Mouse (Mus musculus): Measurements from ENCODE around the gene Rfx2. TPM values are rescaled to one million over a fixed set of nuclear protein-coding genes. Genes with fewer than 3 reads are reported as not detected.

Gene Rfx2
- polyA plus RNA-seq (2012; rRNA removed), result 6.6 and 9.4 TPM in 2 replicates

DNA sequence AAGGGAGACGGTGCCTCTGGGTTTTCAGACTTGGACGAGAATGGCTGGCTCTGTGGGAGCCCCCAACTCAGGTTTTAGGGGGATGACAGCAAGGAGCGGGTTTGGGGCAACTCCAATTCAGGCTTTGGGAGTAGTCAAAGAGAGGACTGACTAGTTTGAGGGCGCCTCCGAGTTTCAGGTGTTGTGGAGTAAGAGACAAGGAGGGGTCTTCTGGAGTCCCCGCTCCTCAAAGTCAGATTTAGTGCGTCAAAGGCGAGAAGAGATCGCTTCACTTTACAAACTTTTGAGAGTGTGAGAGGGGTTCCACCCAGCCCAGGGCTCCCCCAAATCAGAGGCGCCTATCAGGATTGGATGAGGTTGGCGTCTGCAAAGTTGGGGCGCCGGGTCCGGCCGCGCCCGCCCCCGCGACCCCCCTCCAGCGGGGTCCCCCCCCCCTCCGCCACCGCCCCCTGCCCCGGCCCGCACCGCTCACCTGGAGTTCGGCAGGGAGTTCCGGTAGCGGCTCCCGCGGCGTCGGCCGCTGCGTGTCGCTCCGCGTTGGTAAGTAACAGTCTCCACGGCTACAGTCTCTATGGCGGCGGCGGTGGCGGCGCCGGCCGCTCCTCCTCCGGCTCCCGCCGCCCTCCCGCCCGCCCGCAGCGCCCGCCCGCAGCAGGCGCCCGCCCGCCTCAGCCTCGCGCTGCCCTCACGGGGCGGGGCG is at the start of gene Rfx2:
Gene Rfx2, minus strand, starts transcription at position 603 of the 700 bp plus-strand sequence.
- DNase-seq (ENCODE audit: low spot score), result no peak

DNA sequence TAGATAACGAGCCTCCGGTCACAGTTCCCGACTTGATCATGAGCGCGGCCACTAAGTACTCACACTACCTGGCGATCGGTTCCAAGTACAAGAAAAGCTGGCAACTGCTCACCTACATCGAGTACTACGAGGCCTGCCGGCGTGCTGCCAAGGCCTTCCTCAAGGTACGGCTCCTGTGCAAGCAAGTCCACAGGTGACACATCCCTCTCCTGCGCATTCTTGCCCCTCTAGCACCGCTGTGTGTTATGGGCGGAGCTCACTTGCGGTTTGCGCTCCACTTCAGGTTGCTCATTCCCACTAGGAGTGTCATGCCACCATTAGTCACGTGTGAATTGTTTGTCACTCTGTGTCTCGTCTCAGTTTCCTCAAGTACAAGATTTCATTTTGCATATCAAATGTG is 46.6 kb upstream of the Rfx2 start:
- no peak for DNase-seq (ENCODE audit: low spot score)

DNA sequence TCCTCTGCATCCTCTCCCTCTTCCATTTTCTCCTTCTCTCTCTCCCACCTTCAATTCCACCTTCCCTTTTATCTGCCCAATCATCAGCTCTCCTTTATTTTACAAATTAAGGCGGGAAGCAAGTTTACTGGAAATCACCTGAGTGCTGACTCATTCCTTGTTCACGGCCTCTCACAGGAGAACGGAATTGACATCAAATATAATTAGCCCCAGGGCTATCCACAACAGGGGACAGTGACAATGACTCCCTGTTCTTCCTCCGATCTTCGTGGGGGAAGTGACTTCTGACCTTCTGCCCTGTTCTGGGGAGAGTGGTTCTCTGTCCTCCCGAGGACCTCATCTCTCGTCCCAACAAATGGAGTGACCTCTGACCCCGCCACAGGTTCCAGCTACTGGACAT is 46.2 kb upstream of the Rfx2 start:
- no peak for DNase-seq (ENCODE audit: low spot score)

DNA sequence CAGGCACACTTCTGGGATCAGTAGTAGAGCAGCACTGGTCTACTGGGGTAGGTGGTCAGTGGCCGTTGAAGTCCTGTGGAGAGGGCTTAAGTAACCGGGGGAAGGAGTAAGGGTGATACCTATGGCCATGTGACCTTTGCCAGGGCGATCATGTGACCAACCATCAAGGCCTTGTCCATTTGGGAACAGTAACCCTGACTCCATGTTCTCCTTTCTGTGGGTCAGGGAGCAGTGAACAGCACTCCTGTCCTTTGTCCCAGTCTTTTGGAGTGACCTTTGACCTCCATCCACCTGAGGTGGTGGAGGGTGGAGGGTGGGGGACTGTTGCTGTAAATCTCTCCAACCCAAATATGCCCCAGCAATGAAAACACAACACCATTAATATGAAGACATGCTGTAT is 45.7 kb upstream of the Rfx2 start:
- DNase-seq (ENCODE audit: low spot score), result no peak

DNA sequence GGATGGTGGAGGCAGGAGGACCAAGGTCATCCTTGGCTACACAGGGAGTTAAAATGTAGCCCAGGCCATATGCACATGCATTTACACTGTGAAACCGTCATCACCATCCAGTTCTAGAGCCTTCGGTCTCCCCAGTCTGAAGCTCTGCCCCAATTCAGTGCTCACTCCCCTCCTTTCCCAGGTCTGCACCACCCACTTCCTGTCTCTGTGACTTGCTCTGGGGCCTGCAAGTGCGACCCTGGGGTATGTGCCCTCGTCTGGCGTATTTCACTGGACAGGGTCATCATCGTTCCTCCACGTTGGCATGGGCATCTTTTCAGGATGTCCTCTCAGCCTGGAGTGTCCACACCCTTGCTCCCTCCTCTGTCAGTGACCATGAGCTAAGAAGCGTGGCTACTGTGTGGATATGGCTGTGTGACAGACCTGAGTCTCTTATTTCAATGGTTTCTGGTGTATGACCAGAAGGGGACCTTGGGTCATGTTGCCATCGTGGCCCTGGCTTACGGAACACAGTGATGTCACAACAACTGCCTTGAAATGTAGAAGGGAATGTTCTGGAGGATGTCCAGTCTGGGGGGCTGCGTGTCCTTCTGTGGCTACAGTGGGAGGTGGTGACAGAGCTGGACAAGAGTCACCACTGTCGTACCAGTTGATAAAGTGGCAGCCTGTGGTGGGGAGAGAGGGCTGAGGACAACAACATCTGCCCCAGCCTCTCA is 44.3 kb upstream of the Rfx2 start, which contains the start of gene 1700061G19Rik:
Gene 1700061G19Rik, plus strand, starts transcription at position 542 of the 716 bp plus-strand sequence.
- DNase-seq (ENCODE audit: low spot score), result no peak

DNA sequence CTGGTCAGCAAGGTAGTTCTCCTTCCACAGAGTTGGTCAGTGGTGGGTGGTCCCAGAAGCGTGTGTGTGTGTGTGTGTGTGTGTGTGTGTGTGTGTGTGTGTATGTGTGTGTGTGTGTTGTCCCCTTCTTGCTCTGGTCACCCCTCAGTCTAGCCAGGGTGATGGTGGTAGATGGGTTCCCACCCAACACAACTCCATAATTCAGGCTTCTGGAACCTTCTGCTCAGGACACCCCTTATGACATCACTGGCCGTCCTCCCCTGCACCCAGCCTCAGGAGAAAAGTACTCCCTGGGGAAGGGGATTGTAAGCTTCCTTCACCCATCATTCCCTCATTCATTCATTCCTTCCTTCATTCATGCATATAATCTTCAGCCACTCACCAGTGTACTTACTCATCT is 43.4 kb upstream of the Rfx2 start, which contains the start of gene Acsbg2:
Gene Acsbg2, minus strand, starts transcription at position 211 of the 400 bp plus-strand sequence.
- no peak for DNase-seq (ENCODE audit: low spot score)

DNA sequence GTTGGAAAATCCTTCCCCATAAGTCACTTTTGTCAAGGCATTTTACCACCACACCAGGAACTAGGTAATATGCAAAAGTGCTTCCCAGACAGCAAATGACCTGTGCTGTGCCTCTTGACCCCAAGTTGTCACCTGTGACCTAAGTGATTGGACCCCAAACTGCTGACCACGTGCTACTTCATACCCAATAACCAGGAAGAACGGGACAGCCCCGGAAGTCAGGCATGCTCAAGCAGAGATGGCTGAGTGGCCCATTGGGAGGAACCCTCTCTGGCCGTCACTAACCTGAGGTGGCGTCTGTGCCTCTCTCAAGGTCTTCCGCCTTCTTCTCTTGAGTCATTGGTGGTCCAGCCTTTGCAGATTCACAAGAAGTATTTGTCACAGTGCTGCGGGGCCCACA is 41.7 kb upstream of the Rfx2 start:
- DNase-seq (ENCODE audit: low spot score), result no peak

DNA sequence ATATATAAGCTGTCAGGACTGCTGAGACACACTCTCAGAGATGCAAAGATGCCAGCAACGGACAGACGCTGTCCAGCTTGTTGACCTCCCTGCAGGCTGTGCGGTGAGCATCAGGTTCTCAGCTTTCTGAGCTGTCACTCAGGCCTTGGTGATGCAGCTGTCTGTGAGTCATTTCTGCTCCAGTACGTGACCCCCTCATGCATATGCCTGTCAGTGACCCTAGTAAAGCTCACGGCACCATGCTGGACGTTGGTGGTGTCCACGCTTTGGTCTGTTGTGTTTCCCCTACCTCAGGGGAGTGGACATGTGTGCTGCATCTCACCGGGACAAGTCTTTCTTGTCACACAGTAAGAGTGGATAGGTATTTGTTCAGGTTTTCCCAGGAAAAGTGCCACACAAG is 41.0 kb upstream of the Rfx2 start:
- DNase-seq (ENCODE audit: low spot score), result no peak

DNA sequence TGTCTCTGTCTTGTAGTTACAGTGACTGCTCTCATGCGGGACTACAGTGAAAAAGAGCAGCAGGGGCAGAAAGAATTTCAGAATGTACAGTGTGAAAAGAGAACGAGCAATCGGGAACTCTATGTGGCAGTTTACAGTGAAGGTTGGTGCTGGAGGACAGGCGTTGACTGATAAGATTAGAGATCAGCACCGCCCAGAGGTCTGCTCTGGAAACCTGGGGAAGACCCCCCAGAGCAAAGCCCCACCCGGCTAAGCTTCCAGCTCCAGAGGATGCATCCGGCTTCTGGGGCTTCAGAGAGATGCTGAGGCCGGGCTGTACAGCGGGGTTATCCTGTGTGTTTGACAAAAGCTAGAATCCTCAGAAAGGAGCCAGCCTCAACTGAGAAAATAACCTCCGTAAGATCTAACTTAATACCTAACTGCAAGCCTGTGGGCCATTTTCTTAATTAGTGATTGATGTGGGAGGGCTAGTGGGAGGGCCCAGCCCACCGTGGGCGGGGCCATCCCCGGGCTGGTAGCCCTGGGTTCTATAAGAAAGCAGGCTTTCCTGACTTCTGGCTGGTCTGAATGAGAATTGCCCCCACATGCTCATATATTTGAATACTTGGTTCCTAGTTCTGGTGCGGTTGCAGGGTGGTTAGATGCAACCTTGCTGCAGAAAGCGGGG is 39.6 kb upstream of the Rfx2 start:
- no peak for DNase-seq (ENCODE audit: low spot score)

DNA sequence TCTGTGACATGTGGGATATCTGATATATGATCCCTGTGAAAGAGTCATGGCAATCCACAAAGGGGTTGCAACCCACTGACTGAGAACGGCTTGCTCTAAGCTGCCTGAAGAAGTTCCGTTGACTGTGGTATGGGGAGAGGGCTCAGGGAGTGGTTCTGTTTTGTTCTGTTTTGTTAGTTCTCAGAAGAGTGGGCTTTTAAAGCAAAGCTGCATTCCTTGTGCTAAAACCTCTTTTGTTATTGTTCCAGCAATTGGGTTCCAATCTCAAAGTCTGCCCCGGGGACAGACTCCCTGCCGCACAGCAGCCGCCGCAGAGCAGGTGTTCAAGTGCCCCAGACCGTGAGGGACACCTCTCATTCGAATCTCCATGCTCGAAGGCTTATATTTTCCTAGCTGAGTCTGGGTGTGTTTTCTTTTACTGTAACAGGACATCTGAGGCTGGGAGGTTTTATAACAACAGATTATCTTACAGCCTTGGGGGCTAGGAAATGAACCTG is 38.7 kb upstream of the Rfx2 start:
- DNase-seq (ENCODE audit: low spot score), result no peak

DNA sequence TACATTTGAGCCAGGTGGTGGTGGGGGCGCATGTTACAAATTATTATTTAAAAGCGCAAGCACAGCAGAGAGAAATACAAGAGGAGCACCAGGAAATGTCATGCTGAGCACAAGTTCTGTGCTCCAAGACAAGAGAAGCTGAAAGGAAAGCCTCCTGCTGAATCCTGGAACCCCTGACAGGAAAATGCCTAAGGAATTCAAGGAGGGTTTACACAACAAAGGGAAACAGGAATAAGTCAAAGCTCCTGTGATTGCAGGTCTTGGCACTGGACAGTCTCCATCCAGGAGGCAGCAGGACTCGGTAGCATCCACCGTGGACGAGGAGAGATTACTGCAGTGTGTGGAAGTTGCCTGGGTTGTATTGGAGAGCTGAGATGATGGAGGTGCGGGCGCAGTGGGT is 35.3 kb upstream of the Rfx2 start:
- DNase-seq (ENCODE audit: low spot score), result no peak

DNA sequence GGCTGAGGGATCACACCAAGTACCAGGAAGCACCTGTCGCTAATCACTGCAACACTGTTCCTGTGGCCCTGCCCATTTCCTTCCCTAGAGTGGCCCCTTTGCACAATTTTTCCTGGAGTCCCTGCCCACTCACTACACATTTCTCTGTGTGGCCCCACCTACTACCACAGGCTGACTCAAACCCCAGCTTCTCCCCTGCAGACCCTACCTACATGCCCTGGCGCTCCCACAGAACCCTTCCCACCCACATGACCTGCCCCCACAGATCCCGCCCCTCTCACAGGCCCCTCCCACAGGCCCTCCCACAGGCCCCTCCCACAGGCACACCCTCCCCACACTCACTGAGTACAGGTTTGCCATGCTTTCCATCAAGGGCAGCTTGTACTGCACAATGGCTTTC is 30.4 kb upstream of the Rfx2 start:
- no peak for DNase-seq (ENCODE audit: low spot score)

DNA sequence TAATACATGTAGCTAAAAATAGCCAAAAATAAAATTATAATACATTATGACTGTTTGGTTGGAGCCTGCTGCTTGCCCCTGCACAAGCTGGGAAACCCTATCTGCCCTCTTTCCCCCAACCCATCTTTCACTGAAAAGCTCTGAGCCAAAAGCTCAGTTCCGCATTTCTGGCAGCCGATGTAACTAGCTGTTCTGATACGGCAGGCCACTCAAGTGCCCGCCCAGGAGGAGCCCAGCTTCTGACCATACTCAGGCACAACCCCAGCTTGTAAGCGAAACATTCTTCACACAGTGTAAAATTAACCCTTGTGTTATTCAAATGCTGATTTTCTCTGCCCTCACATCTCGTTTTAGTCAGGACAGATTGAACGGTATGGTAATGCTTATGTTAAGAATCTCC is 28.1 kb upstream of the Rfx2 start:
- no peak for DNase-seq (ENCODE audit: low spot score)

DNA sequence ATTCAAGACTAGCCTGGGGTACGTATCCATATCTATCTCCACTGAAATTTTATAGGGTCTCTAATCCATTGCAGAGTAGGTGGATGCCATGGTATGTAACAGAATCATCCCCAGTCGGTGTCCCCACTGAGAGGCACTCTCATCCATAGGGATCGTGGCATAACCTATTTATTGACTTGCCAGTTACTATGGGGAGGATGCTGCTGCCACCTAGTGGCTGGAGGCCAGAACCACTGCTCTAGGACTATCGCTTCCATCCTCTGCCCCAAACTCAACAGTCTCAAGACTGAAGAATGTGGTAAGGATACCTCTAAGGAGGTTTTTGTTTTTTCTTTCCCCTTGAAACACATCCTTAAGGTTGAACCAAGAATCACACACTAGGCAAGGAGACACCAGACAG is 27.4 kb upstream of the Rfx2 start:
- peak; percentile 50 for DNase-seq (ENCODE audit: low spot score)

DNA sequence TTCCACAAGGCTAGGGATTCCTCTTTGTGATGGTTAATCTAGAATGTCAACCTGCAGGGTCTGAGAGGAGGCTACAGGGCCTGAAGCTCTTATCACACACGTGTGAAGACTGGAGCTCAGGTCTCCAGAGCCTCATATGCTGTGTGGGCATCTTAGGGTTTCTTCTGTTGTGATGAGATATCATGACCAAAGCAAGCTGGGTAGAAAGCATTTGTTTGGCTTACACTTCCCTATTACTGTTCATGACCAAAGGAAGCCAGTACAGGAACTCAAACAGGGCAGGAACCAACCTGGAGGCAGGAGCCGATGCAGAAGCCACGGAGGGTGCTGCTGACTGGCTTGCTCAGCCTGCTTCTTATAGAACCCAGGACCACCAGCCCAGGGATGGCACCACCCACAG is 24.6 kb upstream of the Rfx2 start:
- no peak for DNase-seq (ENCODE audit: low spot score)

DNA sequence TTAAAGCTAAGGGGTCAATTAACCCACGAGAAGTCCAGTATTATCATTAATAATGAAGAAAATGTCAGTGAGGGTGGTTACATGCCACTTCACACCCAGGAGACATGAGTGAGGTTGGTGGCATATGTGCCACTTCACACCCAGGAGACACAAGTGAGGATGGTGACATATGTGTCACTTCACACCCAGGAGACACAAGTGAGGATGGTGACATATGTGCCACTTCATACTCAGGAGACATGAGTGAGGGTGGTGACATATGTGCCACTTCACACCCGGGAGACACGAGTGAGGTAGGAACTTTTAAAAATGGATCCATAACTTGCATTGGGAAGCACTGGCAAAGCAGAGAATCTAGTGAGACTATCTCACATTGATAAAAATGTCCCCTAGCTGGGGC is 20.4 kb upstream of the Rfx2 start:
- no peak for DNase-seq (ENCODE audit: low spot score)

DNA sequence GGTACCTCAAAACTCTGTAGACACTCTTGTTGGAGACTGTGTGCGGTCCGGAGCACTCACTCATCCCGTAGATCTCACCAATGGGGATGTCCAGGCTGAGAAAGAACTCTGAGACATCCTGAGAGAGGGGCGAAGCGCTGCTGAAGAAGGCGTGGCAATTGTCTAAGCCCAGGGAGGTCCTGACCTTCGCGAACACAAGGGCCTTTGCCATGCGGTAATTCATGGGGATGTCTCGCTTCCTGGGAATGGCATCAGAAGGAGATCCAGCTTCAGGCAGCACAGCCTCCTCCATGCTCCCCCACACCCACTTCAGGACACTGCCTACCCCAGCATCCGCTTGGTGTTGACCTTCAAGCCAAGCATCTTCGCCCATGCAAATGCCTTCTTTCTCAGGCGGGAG is 18.9 kb upstream of the Rfx2 start:
- no peak for DNase-seq (ENCODE audit: low spot score)

DNA sequence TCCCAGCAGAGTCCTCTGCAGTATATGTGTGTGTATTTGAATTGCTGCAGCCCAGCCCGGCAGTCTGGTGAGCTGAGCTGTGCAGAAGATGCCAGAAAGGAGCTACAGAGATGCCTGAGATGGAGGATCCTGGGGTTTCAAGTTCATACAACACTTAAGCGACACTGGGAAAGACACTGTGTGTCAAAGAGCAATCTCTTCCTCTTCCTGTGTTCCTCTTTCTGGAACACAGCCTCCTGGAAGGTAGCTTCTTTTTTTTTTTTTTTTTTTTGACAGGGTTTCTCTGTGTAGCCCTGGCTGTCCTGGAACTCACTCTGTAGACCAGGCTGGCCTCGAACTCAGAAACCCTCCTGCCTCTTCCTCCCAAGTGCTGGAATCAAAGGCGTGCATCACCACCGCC is 18.0 kb upstream of the Rfx2 start:
- DNase-seq (ENCODE audit: low spot score), result no peak

DNA sequence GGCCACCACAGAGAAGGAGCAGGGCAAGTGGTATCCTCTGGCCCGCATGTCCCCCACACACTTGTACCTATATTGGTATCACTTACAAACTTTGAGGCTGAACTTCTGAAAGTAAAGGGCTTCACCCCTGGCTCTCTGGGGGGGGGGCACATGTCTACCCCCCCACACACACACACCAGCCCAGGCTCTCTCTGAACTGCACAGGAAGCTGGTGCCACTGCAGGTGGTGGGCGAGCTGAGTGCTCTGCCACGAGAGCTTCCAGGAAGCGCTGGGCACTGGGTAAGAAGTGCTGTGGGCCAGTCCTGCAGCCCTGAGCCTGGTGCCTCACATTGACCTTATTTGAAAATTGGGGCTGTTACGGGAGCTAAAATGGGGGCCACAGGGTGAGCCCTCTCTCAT is 12.9 kb upstream of the Rfx2 start:
- no peak for DNase-seq (ENCODE audit: low spot score)

DNA sequence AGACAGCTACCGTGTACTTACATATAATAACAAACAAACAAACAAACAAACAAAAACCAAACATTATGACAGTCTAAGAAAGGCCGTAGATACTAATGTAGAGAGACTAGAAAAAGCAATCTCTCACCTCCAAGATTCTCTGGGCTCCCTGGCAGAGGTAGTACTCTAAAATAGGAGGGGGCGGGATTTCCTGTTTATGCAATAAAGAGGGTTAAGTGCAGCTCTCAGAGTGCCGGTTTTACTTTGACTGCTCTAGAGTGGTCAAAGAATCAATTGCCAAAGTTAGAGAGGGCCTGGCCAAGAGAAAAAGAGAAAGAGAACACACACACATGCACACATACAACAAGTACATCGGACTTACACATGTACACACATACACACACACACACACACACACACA is 11.4 kb upstream of the Rfx2 start:
- no peak for DNase-seq (ENCODE audit: low spot score)

DNA sequence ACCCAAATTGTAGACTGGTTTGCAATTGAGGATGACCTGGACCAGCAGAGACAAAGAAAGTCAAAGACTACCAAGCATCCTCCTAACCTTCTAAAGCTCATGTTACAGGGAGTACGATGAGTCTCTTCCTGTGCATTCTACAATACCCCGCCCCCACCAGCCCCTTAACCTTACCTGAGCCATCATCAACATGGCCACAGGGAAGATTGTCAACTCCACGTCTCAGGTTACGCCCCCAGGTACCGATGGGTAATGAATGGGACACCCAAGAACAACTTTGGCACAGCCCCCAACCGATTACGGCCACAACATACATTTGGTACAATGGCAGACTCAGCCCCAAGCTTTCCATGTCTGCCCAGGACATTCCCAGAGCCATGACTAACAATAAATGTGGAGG is 9.7 kb upstream of the Rfx2 start:
- DNase-seq (ENCODE audit: low spot score), result no peak

DNA sequence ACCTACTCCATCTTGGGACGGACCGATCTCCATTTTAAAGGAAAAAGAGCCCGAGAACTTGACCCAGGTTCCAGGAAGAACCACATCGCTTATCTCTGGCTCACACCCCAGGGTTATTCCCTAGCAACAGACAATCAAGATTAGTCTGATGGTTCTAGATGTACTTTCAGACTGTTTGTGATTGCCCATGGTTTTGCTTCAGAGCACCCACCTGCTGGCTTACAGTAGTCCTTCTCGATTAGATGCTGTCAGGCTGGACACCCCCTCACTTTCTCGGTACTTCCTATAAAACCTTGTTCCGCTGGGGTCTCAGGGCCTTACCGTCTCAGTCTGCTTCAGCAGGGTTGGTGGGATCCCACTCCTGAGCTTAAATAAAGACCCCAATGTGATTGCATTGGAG is 5.5 kb upstream of the Rfx2 start:
- DNase-seq (ENCODE audit: low spot score), result no peak

DNA sequence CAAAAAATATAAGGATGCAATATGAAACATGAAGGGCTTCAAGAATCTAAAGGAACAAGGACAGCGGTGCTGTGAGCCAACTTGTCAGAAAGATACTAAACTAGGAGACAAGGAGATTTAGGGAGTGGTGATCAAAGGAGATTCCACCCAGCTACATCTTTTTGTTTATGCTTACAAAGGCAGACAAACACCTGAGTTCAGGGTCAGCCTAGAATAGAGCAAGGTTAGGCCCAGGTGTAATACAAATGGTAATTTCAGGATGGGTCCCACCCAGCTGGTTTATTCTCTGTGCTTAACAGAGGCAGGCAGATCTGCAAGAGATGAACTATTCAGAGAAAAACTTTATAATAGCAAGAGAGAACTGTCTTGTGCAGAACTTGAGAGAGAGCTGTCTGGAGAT is 2.6 kb upstream of the Rfx2 start:
- DNase-seq (ENCODE audit: low spot score), result no peak
